In the genomic region with DNA sequence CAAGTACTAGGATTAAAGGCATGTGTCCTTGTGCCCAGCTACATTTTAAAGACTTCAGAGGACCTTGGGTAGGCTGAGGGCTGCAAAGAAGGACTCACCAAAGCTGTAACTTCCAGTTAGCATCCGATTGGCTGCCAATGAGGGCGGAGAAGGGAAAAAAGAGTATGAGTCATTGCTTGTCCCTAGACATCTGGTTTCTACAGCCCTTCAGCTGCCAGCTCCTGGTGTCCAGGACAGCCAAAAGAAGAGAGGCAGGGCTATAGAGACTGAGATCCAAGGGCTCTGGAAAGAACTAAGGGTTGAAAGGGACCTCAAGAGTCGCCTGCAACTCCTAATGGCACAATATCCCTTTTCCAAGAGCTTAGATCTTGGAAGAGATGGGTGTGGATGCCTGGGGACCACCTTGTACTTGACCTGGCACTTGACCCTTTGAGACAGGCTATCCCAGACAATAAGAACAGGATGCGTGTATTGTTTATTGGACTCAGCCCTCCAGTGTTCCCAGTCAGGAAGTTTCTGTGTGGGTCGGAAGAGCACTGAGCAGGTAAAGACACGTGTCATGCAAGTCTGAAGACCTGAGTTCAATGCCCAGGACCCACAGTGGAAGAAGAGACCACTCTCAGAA, we compare ENCODE assay signal across 10 mouse cellular contexts. TPM values are rescaled to one million over a fixed set of nuclear protein-coding genes. Genes with fewer than 3 reads are reported as not detected.
A peak's percentile ranks its signal among the peaks of the same experiment; 100 is the strongest.
DNase-seq lines count a peak whose midpoint lies in the region; ATAC-seq lines count a peak whose summit lies in the region.
"Had no signal": no experiment of that assay in that cellular context is flagged by ENCODE, and none has a peak within 500 bp of the region (broad histone marks: within the 10 kb centered on the region; RNA-seq: fewer than 3 reads in every experiment).

No protein-coding gene starts in this region.

- ATAC-seq in heart, embryonic 15.5 days (replicated peaks; ENCODE audit: insufficient number of reproducible peaks, insufficient read depth, low FRiP score, low read depth) = no peak
- no peak for ATAC-seq in kidney, embryonic 15.5 days (replicated peaks; ENCODE audit: low FRiP score)
- ATAC-seq: midbrain, embryonic 15.5 days had no signal

- no peak overlapping the region for H3K9ac ChIP-seq in heart, embryonic 15.5 days
- H3K9ac ChIP-seq in kidney, embryonic 15.5 days = no peak overlapping the region
- H3K9ac ChIP-seq: limb, embryonic 15.5 days; midbrain, embryonic 15.5 days had no signal

- DNase-seq in urinary bladder, postnatal 25 days (ENCODE audit: low spot score) = peak; percentile 49
- DNase-seq in urinary bladder, postnatal 10 days (ENCODE audit: low spot score) = no peak
- DNase-seq in adrenal gland, postnatal 25 days = peak; percentile 59
- DNase-seq in spleen, adult 12 weeks (ENCODE audit: low spot score) = no peak
- no peak for DNase-seq in kidney, adult 9 months
- DNase-seq: thymus, postnatal 4 days had no signal

- no peak overlapping the region for H3K4me3 ChIP-seq in heart, embryonic 15.5 days
- no peak overlapping the region for H3K4me3 ChIP-seq in kidney, embryonic 15.5 days (replicated peaks)
- H3K4me3 ChIP-seq: limb, embryonic 15.5 days; midbrain, embryonic 15.5 days had no signal

- H3K27ac ChIP-seq in heart, embryonic 15.5 days = 0 out of 2 replicates have a peak overlapping the region, but pooled peaks have one; percentile 8
- H3K27ac ChIP-seq in kidney, embryonic 15.5 days = no peak overlapping the region
- H3K27ac ChIP-seq: limb, embryonic 15.5 days; midbrain, embryonic 15.5 days had no signal

- H3K4me1 ChIP-seq in heart, embryonic 15.5 days (replicated peaks) = peaks cover 8% of the 10 kb centered on the region; the same call in 1 of the 2 replicates
- peaks cover 5% of the 10 kb centered on the region; the same call in 1 of the 2 replicates for H3K4me1 ChIP-seq in kidney, embryonic 15.5 days

- H3K4me2 ChIP-seq in heart, embryonic 15.5 days = no peak overlapping the region
- H3K4me2 ChIP-seq in kidney, embryonic 15.5 days = no peak overlapping the region
- H3K4me2 ChIP-seq: limb, embryonic 15.5 days; midbrain, embryonic 15.5 days had no signal

- 76% methylated on average over 6 of the region's 6 CpGs for WGBS in heart, embryonic 15.5 days
- 89% methylated on average over 6 of the region's 6 CpGs for WGBS in kidney, embryonic 15.5 days

- H3K27me3 ChIP-seq in heart, embryonic 15.5 days = no peaks in the 10 kb centered on the region
- H3K27me3 ChIP-seq in kidney, embryonic 15.5 days = no peaks in the 10 kb centered on the region
- H3K27me3 ChIP-seq: limb, embryonic 15.5 days; midbrain, embryonic 15.5 days had no signal

- peaks cover 36% of the 10 kb centered on the region for H3K36me3 ChIP-seq in heart, embryonic 15.5 days
- peaks cover 69% of the 10 kb centered on the region for H3K36me3 ChIP-seq in kidney, embryonic 15.5 days

- no peaks in the 10 kb centered on the region for H3K9me3 ChIP-seq in heart, embryonic 15.5 days (replicated peaks)
- H3K9me3 ChIP-seq in kidney, embryonic 15.5 days (replicated peaks) = no peaks in the 10 kb centered on the region
- H3K9me3 ChIP-seq: limb, embryonic 15.5 days; midbrain, embryonic 15.5 days had no signal

RNA-seq across cellular contexts. Expression of a gene that starts 14.7 kb away (rescaled TPM):
- total RNA-seq in adrenal gland, postnatal 25 days (2021) = 4.9 and 5.7 TPM in 2 replicates
- polyA plus RNA-seq in heart, embryonic 15.5 days (2015; fragmentation: Nextera tagmentation; extraction: Ambion mirVana) = 0.13 and 0.21 TPM in 2 replicates
- polyA plus RNA-seq in kidney, embryonic 15.5 days (2015; fragmentation: Nextera tagmentation; extraction: Ambion mirVana) = 0.80 and 0.82 TPM in 2 replicates

RNA-seq across cellular contexts. Expression of a gene that starts 19.0 kb away (rescaled TPM):
- 10.0 and 14.0 TPM in 2 replicates for total RNA-seq in adrenal gland, postnatal 25 days (2021)
- polyA plus RNA-seq in heart, embryonic 15.5 days (2015; fragmentation: Nextera tagmentation; extraction: Ambion mirVana) = 4.0 and 6.0 TPM in 2 replicates
- polyA plus RNA-seq in kidney, embryonic 15.5 days (2015; fragmentation: Nextera tagmentation; extraction: Ambion mirVana) = 8.2 and 10.5 TPM in 2 replicates

RNA-seq across cellular contexts. Expression of a gene that starts 24.4 kb away (rescaled TPM):
- 32.1 and 43.7 TPM in 2 replicates for total RNA-seq in adrenal gland, postnatal 25 days (2021)
- 19.3 and 21.7 TPM in 2 replicates for polyA plus RNA-seq in heart, embryonic 15.5 days (2015; fragmentation: Nextera tagmentation; extraction: Ambion mirVana)
- polyA plus RNA-seq in kidney, embryonic 15.5 days (2015; fragmentation: Nextera tagmentation; extraction: Ambion mirVana) = 18.9 and 23.1 TPM in 2 replicates

RNA-seq across cellular contexts. Expression of a gene that starts 31.2 kb away (rescaled TPM):
- 13.4 and 18.2 TPM in 2 replicates for total RNA-seq in adrenal gland, postnatal 25 days (2021)
- polyA plus RNA-seq in heart, embryonic 15.5 days (2015; fragmentation: Nextera tagmentation; extraction: Ambion mirVana) = 7.1 and 12.2 TPM in 2 replicates
- polyA plus RNA-seq in kidney, embryonic 15.5 days (2015; fragmentation: Nextera tagmentation; extraction: Ambion mirVana) = 10.4 and 13.1 TPM in 2 replicates

RNA-seq across cellular contexts. Expression of a gene that starts 31.3 kb away (rescaled TPM):
- total RNA-seq in adrenal gland, postnatal 25 days (2021) = 19.3 and 35.7 TPM in 2 replicates
- 20.7 and 26.7 TPM in 2 replicates for polyA plus RNA-seq in heart, embryonic 15.5 days (2015; fragmentation: Nextera tagmentation; extraction: Ambion mirVana)
- polyA plus RNA-seq in kidney, embryonic 15.5 days (2015; fragmentation: Nextera tagmentation; extraction: Ambion mirVana) = 47.4 and 50.6 TPM in 2 replicates

Comparison
In these comparisons a context has a peak if more than half of its experiments do, and no peak if none do; other contexts are left out.
1. DNase-seq: peak in urinary bladder, postnatal 25 days (single experiment) and adrenal gland, postnatal 25 days (single experiment); none in urinary bladder, postnatal 10 days (single experiment), spleen, adult 12 weeks (single experiment) and kidney, adult 9 months (single experiment).